Mouse (Mus musculus) neural tube, embryonic 11.5 days (tissue): Measurements from ENCODE around the gene Paxx. TPM values are rescaled to one million over a fixed set of nuclear protein-coding genes. Genes with fewer than 3 reads are reported as not detected.
A peak's percentile ranks its signal among the peaks of the same experiment; 100 is the strongest.

Experiments
- ATAC-seq: fragments of 200-750 bp; cut with Nextera tagmentation; 2 replicates; pipeline ENCODE4 v1.8.0; 2017; ENCODE audit warnings: moderate number of reproducible peaks, mild to moderate bottlenecking, moderate TSS enrichment, moderate library complexity; ENCODE audit not compliant: insufficient read depth, low FRiP score, low TSS enrichment
- DNase-seq: peaks from one replicate; pipeline ENCODE4 v3.0.0-alpha.2; 2015; ENCODE audit warnings: low spot score
- H3K27ac ChIP-seq: fragments of 300-500 bp; sonication (generic); 2 replicates; pipeline ENCODE4 v1.5.1; 2014; ENCODE audit warnings: low read depth, mild to moderate bottlenecking, low read length
- H3K27me3 ChIP-seq: fragments of 300-500 bp; sonication (generic); 2 replicates; pipeline ENCODE4 v1.6.1; 2014; ENCODE audit warnings: mild to moderate bottlenecking, low read length, mixed read lengths; ENCODE audit not compliant: control insufficient read depth, insufficient read depth
- H3K36me3 ChIP-seq: fragments of 300-500 bp; sonication (generic); 2 replicates; pipeline ENCODE4 v1.6.1; 2014; ENCODE audit warnings: mild to moderate bottlenecking, low read length, moderate library complexity, mixed read lengths; ENCODE audit not compliant: control insufficient read depth, insufficient read depth
- H3K4me1 ChIP-seq: fragments of 300-500 bp; sonication (generic); 2 replicates; pipeline ENCODE4 v1.6.1; 2014; ENCODE audit warnings: low read length, mixed read lengths; ENCODE audit not compliant: control insufficient read depth, insufficient read depth
- H3K4me2 ChIP-seq: fragments of 300-500 bp; sonication (generic); 2 replicates; pipeline ENCODE4 v1.6.1; 2014; ENCODE audit warnings: low read depth, mild to moderate bottlenecking, moderate library complexity
- H3K4me3 ChIP-seq: fragments of 300-500 bp; sonication (generic); 2 replicates; pipeline ENCODE4 v1.5.1; 2014; ENCODE audit warnings: low read depth, low read length
- H3K9ac ChIP-seq: fragments of 300-500 bp; sonication (generic); 2 replicates; pipeline ENCODE4 v1.6.1; 2014; ENCODE audit warnings: mild to moderate bottlenecking, low read length
- H3K9me3 ChIP-seq: fragments of 300-500 bp; sonication (generic); 2 replicates; pipeline ENCODE4 v1.6.1; 2016; ENCODE audit warnings: low read length; ENCODE audit not compliant: control insufficient read depth
- WGBS: fragments of 180-500 bp; shearing (Covaris S2); extraction: QIAGEN DNeasy Blood & Tissue Kit; methylation state at CpG from one replicate; pipeline ENCODE4 v1.1.7; 2014; 5-methylcytosine and 5-hydroxymethylcytosine counted together
- polyA plus RNA-seq: library from polyadenylated mRNA; unstranded; fragments of >200 nt; fragmentation: Nextera tagmentation; extraction: Ambion mirVana; gene quantifications from 2 replicates; pipeline ENCODE4 v1.2.1, GENCODE M21; 2014

Paxx gene
- polyA plus RNA-seq, 1 experiment from 2014 or later: 26.3 TPM

DNA sequence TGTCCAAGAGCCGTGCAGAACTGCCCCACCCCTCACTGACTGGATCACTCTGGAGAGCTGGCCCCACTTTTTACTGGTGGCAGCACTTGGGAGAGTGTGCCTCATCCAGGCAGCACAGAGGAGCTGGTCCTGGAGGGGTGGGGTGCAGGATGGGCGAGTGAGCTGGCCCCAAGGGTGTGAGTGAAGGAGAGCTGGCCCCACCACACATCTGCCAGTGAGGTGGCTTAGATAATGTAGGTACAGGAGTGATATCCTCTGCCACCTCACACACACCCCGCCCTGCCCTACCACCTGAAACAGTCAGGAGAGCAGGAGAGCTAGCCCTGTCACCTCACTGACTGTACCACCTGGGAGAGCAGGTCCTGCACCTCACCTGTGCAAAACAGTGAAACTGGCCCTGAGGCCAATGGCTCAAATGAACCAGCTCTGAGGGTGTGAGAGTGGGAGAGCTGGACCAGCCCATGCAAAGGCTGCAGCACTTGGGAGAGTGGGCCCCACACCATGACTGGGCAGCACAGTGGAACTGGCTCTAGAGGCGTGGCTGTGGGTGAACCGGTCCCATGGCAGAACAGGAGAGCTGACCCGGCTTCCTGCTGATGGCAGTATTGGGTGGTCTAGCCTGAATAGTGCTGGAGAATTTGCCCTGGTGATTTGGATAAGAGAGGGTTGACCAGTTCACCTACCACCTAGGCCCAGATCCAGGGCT is 27.2 kb upstream of the Paxx start:
- Histone ChIP-seq H3K9me3 (no peaks in the 10 kb centered on the region), H3K36me3 (no peaks in the 10 kb centered on the region), H3K9ac (no peak overlapping the region), H3K27me3 (no peaks in the 10 kb centered on the region), H3K4me1 (no peaks in the 10 kb centered on the region), H3K4me3 (no peak overlapping the region), H3K27ac (no peak overlapping the region), H3K4me2 (no peak overlapping the region)
- no peak for DNase-seq
- ATAC-seq: no peak
- WGBS: 74% methylated on average over 6 of the region's 6 CpGs

- Histone ChIP-seq H3K4me3 (no peak overlapping the region), H3K4me2 (no peak overlapping the region), H3K27me3 (no peaks in the 10 kb centered on the region), H3K36me3 (no peaks in the 10 kb centered on the region), H3K4me1 (no peaks in the 10 kb centered on the region), H3K9me3 (no peaks in the 10 kb centered on the region), H3K9ac (no peak overlapping the region), H3K27ac (no peak overlapping the region)
- DNase-seq (no peak), ATAC-seq (no peak)
- WGBS: 73% methylated on average over 11 of the region's 11 CpGs
Measured at GRCm38 (mm10) chr2:25484901-25485647, 24.2 kb upstream of the Paxx start.

DNA sequence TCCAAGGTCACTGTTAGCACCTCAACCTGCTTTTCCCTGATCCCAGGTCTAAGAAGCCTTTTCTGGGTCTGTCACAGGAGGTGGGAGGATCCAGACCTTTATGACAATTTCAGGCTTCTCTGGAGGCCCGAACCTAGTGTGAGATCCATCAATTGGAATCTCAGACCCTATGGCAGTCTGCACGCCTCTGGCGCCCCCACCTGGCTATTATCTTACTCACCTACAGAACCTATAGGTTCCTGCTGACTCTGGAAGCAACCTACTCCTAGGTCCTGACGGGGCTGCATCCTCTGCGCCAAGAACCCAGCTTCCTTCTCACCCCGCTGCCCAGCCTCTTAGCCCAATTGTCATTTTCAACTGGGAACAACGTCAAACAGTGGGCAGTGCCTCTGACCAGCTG is 22.1 kb upstream of the Paxx start:
- Histone ChIP-seq H3K9ac (no peak overlapping the region), H3K4me1 (no peaks in the 10 kb centered on the region), H3K27me3 (no peaks in the 10 kb centered on the region), H3K4me3 (no peak overlapping the region), H3K9me3 (no peaks in the 10 kb centered on the region), H3K27ac (no peak overlapping the region), H3K36me3 (no peaks in the 10 kb centered on the region), H3K4me2 (no peak overlapping the region)
- DNase-seq: peak; percentile 31
- 23% methylated on average over 7 of the region's 7 CpGs for WGBS
- no peak for ATAC-seq

- H3K9ac ChIP-seq: no peak overlapping the region
- no peaks in the 10 kb centered on the region for H3K36me3 ChIP-seq
- no peak overlapping the region for H3K4me2 ChIP-seq
- no peaks in the 10 kb centered on the region for H3K27me3 ChIP-seq
- H3K27ac ChIP-seq: no peak overlapping the region
- no peaks in the 10 kb centered on the region for H3K9me3 ChIP-seq
- H3K4me3 ChIP-seq: no peak overlapping the region
- 86% methylated on average over 1 of the region's 1 CpGs for WGBS
- no peaks in the 10 kb centered on the region for H3K4me1 ChIP-seq
- ATAC-seq: no peak
- no peak for DNase-seq
Measured at GRCm38 (mm10) chr2:25480541-25480940, 19.6 kb upstream of the Paxx start.

GRCm38 (mm10) chr2:25479551-25480311 is 18.8 kb upstream of the Paxx start:
- no peaks in the 10 kb centered on the region for H3K36me3 ChIP-seq
- no peak overlapping the region for H3K9ac ChIP-seq
- no peaks in the 10 kb centered on the region for H3K4me1 ChIP-seq
- ATAC-seq: no peak
- H3K27ac ChIP-seq: no peak overlapping the region
- H3K4me3 ChIP-seq: no peak overlapping the region
- no peaks in the 10 kb centered on the region for H3K27me3 ChIP-seq
- H3K4me2 ChIP-seq: no peak overlapping the region
- no peak for DNase-seq
- 66% methylated on average over 10 of the region's 10 CpGs for WGBS
- no peaks in the 10 kb centered on the region for H3K9me3 ChIP-seq

- no peak for ATAC-seq
- Histone ChIP-seq H3K36me3 (no peaks in the 10 kb centered on the region), H3K4me2 (no peak overlapping the region), H3K4me1 (no peaks in the 10 kb centered on the region), H3K9me3 (no peaks in the 10 kb centered on the region), H3K9ac (no peak overlapping the region), H3K27me3 (no peaks in the 10 kb centered on the region), H3K27ac (no peak overlapping the region), H3K4me3 (no peak overlapping the region)
- no peak for DNase-seq
- WGBS: 88% methylated on average over 3 of the region's 3 CpGs
Measured at GRCm38 (mm10) chr2:25477967-25478675, 17.2 kb upstream of the Paxx start.

GRCm38 (mm10) chr2:25477541-25477940 is 16.6 kb upstream of the Paxx start:
- H3K4me1 ChIP-seq: no peaks in the 10 kb centered on the region
- no peak overlapping the region for H3K4me2 ChIP-seq
- no peak overlapping the region for H3K9ac ChIP-seq
- ATAC-seq: no peak
- H3K4me3 ChIP-seq: no peak overlapping the region
- 88% methylated on average over 8 of the region's 8 CpGs for WGBS
- H3K36me3 ChIP-seq: no peaks in the 10 kb centered on the region
- no peak overlapping the region for H3K27ac ChIP-seq
- no peaks in the 10 kb centered on the region for H3K9me3 ChIP-seq
- DNase-seq: no peak
- no peaks in the 10 kb centered on the region for H3K27me3 ChIP-seq

DNA sequence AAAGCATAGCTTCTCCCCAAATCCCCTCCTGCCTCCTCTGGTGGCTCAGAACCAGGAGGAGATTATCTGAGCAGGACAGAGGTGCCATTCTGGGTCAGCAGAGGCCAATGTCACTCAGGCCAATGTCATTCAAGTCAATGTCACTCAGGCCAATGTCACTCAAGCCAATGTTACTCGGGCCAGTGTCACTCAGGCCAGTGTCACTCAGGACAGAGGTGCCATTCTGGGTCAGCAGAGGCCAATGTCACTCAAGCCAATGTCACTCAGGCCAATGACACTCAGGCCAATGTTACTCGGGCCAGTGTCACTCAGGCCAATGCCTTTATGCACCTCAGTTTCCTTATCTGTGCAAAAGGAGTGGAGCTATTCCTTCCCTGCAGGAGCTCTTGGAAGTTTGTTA is 11.7 kb upstream of the Paxx start:
- H3K36me3 ChIP-seq: no peaks in the 10 kb centered on the region
- no peak overlapping the region for H3K4me3 ChIP-seq
- H3K4me2 ChIP-seq: no peak overlapping the region
- H3K27ac ChIP-seq: no peak overlapping the region
- no peaks in the 10 kb centered on the region for H3K9me3 ChIP-seq
- H3K9ac ChIP-seq: no peak overlapping the region
- ATAC-seq (no peak), DNase-seq (no peak)
- 78% methylated on average over 2 of the region's 2 CpGs for WGBS
- H3K27me3 ChIP-seq: no peaks in the 10 kb centered on the region
- no peaks in the 10 kb centered on the region for H3K4me1 ChIP-seq
